Mouse (Mus musculus) erythroblast, embryonic 14.5 days (primary cell): ENCODE results near the gene Mgarp. TPM values are rescaled to one million over a fixed set of nuclear protein-coding genes. Genes with fewer than 3 reads are reported as not detected.

Source experiments
- H3K27me3 ChIP-seq: 2 replicates; pipeline ENCODE4 v1.6.1; 2012; ENCODE audit warnings: inconsistent platforms; ENCODE audit not compliant: control insufficient read depth
- H3K36me3 ChIP-seq: 2 replicates; pipeline ENCODE4 v1.6.1; 2012; ENCODE audit warnings: mild to moderate bottlenecking, inconsistent platforms; ENCODE audit not compliant: control insufficient read depth
- H3K4me1 ChIP-seq: 2 replicates; pipeline ENCODE4 v1.6.1; 2012; ENCODE audit warnings: inconsistent platforms; ENCODE audit not compliant: control insufficient read depth
- H3K4me3 ChIP-seq: replicated peaks from 2 replicates; pipeline ENCODE3; 2012; ENCODE audit warnings: moderate library complexity, mild to moderate bottlenecking, inconsistent platforms
- H3K9me3 ChIP-seq: 2 replicates; pipeline ENCODE4 v1.6.1; 2012; ENCODE audit warnings: low read length, inconsistent platforms, mixed read lengths; ENCODE audit not compliant: control insufficient read depth
- GATA1 ChIP-seq: IDR thresholded peaks from 2 replicates; pipeline ENCODE4 v1.6.1; 2012; ENCODE audit warnings: low read length, inconsistent platforms, mixed read lengths
- TAL1 ChIP-seq: IDR thresholded peaks from 3 replicates; pipeline ENCODE4 v1.6.1; 2012; ENCODE audit warnings: low read length, inconsistent platforms, mixed read lengths
- polyA plus RNA-seq: library from polyadenylated mRNA; stranded (reverse); fragments of >175 nt; gene quantifications from 2 replicates; pipeline ENCODE4 v1.2.3, GENCODE M21; 2012

The Mgarp gene
- polyA plus RNA-seq, 1 experiment: 0.08 TPM

- peaks cover 43% of the 10 kb centered on the region for H3K4me1 ChIP-seq
- no peaks in the 10 kb centered on the region for H3K36me3 ChIP-seq
- no peak for TF ChIP-seq GATA1
- no peak for TF ChIP-seq TAL1
- peak overlapping the region; percentile 56 for H3K4me3 ChIP-seq
- no peaks in the 10 kb centered on the region for H3K27me3 ChIP-seq
- no peaks in the 10 kb centered on the region for H3K9me3 ChIP-seq
Measured at GRCm38 (mm10) chr3:51387868-51388381, 8.6 kb downstream of the Mgarp start.

- H3K27me3 ChIP-seq: no peaks in the 10 kb centered on the region
- H3K36me3 ChIP-seq: no peaks in the 10 kb centered on the region
- no peak overlapping the region for H3K4me3 ChIP-seq
- H3K4me1 ChIP-seq: peaks cover 43% of the 10 kb centered on the region
- TF ChIP-seq TAL1 (no peak), GATA1 (peak; percentile 43; the same call in 1 of the 2 replicates)
- H3K9me3 ChIP-seq: no peaks in the 10 kb centered on the region
Measured at GRCm38 (mm10) chr3:51387134-51387451, 9.4 kb downstream of the Mgarp start.

- TF ChIP-seq TAL1: no peak
- no peak for TF ChIP-seq GATA1
- H3K27me3 ChIP-seq: no peaks in the 10 kb centered on the region
- no peaks in the 10 kb centered on the region for H3K9me3 ChIP-seq
- no peaks in the 10 kb centered on the region for H3K36me3 ChIP-seq
- H3K4me1 ChIP-seq: peaks cover 43% of the 10 kb centered on the region
- no peak overlapping the region for H3K4me3 ChIP-seq
Measured at GRCm38 (mm10) chr3:51386441-51387133, 10.0 kb downstream of the Mgarp start.

- no peaks in the 10 kb centered on the region for H3K36me3 ChIP-seq
- no peak overlapping the region for H3K4me3 ChIP-seq
- no peak for TF ChIP-seq TAL1
- no peak for TF ChIP-seq GATA1
- H3K27me3 ChIP-seq: no peaks in the 10 kb centered on the region
- no peaks in the 10 kb centered on the region for H3K9me3 ChIP-seq
- H3K4me1 ChIP-seq: peaks cover 36% of the 10 kb centered on the region
Measured at GRCm38 (mm10) chr3:51383409-51383808, 13.1 kb downstream of the Mgarp start.

- H3K4me3 ChIP-seq: no peak overlapping the region
- no peaks in the 10 kb centered on the region for H3K36me3 ChIP-seq
Measured at GRCm38 (mm10) chr3:51380660-51381014, 15.9 kb downstream of the Mgarp start.

GRCm38 (mm10) chr3:51379786-51380659 is 16.5 kb downstream of the Mgarp start:
- no peaks in the 10 kb centered on the region for H3K9me3 ChIP-seq

More at GRCm38 (mm10) chr3:51380660-51381014, 15.9 kb downstream of the Mgarp start:
- Histone ChIP-seq H3K4me1 (peaks cover 38% of the 10 kb centered on the region), H3K9me3 (no peaks in the 10 kb centered on the region), H3K27me3 (no peaks in the 10 kb centered on the region)
- TF ChIP-seq TAL1 (no peak), GATA1 (no peak)

GRCm38 (mm10) chr3:51378665-51378946 is 17.9 kb downstream of the Mgarp start:
- Histone ChIP-seq H3K4me3 (peak overlapping the region; percentile 63), H3K4me1 (peaks cover 43% of the 10 kb centered on the region), H3K27me3 (no peaks in the 10 kb centered on the region), H3K36me3 (no peaks in the 10 kb centered on the region), H3K9me3 (peaks cover 2% of the 10 kb centered on the region; the same call in 1 of the 2 replicates)
- TF ChIP-seq GATA1: no peak
- no peak for TF ChIP-seq TAL1

More at GRCm38 (mm10) chr3:51379786-51380659, 16.5 kb downstream of the Mgarp start:
- TF ChIP-seq TAL1 (no peak), GATA1 (no peak)
- H3K4me1 ChIP-seq: peaks cover 40% of the 10 kb centered on the region
- H3K4me3 ChIP-seq: no peak overlapping the region
- H3K36me3 ChIP-seq: no peaks in the 10 kb centered on the region
- no peaks in the 10 kb centered on the region for H3K27me3 ChIP-seq

- H3K4me1 ChIP-seq: peaks cover 46% of the 10 kb centered on the region
- H3K4me3 ChIP-seq: peak overlapping the region; percentile 63
- no peaks in the 10 kb centered on the region for H3K27me3 ChIP-seq
- no peaks in the 10 kb centered on the region for H3K36me3 ChIP-seq
- TF ChIP-seq GATA1 (no peak), TAL1 (no peak)
- H3K9me3 ChIP-seq: peaks cover 2% of the 10 kb centered on the region; the same call in 1 of the 2 replicates
Measured at GRCm38 (mm10) chr3:51377878-51378664, 18.5 kb downstream of the Mgarp start.
